Mouse (Mus musculus) ovary, postnatal 36 days (tissue): ENCODE measurements at regions not wholly inside any gene's neighbourhood (a gene's known extent, or its start where the extent isn't known, plus 50 kb on each side); places are given as distances from the start of the nearest gene placed in this dataset.

Experiments used
- DNase-seq: peaks from one replicate; pipeline ENCODE4 v3.0.0; 2022; ENCODE audit warnings: low spot score, mixed read lengths

GRCm38 (mm10) chr9:46467671-46468070, 147.9 kb upstream of the 4931429L15Rik start:
- no peak for DNase-seq

- no peak for DNase-seq
Measured at GRCm38 (mm10) chr9:46462681-46463080, 142.9 kb upstream of the 4931429L15Rik start.

DNA sequence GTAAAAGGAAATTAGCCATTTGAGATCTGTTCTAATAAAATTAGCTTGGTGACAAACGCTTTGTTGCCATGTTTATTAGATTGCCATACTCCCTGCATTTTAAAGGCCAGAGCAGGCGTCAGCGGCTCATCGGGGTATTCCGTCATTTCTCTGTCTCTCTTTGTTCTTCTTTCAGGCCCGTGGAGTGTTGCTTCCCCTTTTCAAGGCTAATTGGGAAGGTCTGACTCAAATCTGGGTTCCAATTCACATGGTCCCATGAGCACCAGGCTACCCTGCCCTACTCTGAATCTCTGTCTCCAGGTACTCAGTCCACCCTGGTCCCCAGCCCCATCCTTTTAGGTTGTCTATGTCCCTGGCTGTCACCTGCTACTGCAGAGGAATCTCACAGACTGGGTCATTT, 138.2 kb upstream of the 4931429L15Rik start:
- no peak for DNase-seq

GRCm38 (mm10) chr9:46454807-46455610, 135.2 kb upstream of the 4931429L15Rik start:
- no peak for DNase-seq

DNA sequence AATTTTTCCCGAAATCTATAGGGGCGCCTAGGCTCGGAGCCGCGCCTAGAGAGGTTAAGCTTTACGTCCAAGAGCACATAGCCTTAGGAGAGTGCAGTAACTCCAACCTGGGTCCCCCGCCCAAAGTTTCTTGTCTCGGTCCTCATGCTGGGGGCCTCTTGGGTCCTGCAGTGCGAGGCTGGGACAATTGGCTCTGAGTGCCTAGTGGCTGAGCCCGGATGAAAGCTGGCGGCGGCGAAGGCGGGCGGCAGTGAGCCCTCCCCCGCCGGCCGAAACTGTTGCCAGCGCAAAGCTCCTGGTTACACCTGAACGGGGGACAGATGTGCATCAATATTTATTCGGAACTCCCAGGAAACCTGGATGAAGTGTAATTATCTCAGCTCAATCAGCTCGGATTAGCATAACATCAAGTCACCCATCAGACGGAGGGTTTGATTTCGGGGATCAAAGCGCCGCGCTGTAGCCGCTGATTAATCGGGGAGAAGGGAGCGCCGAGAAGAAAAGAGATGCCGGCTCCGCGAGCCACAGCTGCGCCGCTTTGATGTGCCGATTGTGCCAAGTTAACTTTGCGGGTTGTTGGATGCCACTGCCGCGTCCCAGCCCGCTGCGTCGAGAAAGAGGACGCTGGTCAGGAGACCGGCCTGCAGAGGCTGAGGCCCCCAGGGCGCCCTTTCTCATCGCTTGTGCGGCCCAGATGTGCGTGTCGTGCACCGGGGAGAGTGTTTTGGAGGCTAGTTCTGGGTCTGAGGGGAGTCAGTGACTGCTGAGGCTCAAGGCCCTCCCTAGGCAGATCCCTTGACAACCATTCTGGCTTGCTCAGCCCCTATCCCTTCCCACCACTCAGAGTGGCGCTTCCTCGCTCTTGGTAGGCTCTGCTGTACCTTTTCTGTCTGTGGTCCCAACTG, 123.7 kb upstream of the 4931429L15Rik start:
- no peak for DNase-seq

DNA sequence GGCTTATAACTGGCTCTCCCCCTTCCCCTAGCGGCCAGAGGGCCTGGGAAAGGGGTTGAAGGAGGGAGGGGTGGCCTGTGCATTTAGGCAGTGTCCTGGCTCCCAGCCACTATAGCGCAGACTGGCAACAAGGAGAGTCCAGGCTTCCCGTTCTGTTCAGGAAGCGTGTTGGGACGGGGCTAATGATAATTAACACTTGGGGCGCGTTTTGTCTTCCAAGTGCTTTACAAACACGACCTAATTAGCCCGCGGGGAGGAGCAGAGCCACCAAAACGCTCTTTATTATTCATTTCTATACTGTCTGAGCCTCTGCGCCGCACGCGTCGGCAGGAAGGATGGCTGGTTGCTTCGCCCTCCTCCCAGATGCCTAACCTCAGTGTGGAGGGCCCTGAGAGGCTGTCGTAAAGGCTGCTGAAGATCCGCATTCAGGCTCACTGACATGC, 123.0 kb upstream of the 4931429L15Rik start:
- no peak for DNase-seq

- DNase-seq: no peak
Measured at GRCm38 (mm10) chr9:46440226-46440625, 120.4 kb upstream of the 4931429L15Rik start.

DNA sequence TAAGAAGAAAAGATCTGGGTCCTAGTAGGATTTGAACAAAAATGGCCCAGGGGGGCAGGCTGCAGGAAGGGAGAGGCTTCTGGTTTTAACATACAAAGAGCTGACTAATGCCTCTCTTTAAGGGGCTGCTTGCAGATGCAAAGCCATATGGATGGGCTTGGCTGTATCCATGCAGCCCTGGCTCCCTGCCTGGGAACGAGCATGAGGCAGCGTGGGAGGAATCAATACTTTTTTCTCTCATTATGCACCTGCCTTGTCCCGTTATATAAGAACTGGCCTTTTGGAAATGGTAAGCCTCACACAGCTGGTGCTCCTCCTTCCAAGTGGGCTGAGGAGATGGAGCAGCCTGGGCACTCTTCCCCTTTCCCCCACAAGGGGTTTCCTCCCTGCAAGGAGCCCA, 114.9 kb upstream of the 4931429L15Rik start:
- no peak for DNase-seq

DNA sequence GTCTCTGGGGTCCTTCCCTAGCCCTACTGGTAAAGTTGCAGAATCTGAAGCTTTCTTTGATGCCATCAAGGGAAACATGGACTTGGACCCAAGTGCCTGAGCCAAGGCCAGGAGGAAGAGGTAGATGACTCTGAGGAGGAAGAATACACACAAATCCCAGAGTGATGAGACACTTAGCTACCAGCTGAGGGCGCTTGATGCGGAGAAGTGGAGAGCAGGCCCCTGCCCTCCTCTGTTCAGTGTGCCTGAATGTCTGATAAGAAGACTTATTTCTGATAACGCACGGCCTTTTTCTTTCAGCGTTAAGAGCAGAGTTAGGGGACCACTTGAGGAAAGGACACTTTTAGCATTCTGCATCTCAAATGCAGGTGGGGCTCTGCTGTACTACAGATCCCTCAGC, 113.9 kb upstream of the 4931429L15Rik start:
- DNase-seq: no peak

GRCm38 (mm10) chr9:46431053-46431452, 111.3 kb upstream of the 4931429L15Rik start:
- no peak for DNase-seq

- no peak for DNase-seq
Measured at GRCm38 (mm10) chr9:46423184-46423967, 103.6 kb upstream of the 4931429L15Rik start.

DNA sequence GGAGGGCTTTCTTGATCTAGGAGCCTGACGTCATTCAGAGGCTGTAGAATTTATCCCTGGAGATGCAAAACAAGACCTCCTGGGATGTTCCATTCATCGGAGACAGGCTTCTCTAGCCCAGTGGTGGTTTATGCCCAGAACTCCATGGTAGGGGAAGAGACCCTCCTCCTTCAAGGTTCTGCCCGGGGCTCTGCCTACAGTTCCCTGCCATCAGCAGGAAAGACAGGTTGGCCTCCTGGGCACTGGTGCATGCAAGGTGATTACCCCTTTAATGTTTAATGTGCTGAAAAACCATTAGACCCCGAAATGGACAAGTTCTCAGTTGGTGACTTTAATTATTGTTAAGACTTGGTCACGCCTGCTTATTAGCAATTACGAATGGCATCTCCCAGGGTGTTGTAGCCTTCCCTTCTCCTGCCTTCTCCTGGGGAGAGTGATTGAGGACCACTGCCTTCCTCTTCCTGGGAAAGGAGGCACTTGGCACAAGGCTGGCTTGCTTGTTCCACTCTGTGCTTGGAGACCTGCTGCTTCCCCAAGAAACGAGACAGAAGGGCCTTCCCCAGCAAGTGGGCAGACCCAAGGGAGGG, 102.0 kb upstream of the 4931429L15Rik start:
- DNase-seq: no peak

GRCm38 (mm10) chr9:46411686-46412085, 91.9 kb upstream of the 4931429L15Rik start:
- no peak for DNase-seq

DNA sequence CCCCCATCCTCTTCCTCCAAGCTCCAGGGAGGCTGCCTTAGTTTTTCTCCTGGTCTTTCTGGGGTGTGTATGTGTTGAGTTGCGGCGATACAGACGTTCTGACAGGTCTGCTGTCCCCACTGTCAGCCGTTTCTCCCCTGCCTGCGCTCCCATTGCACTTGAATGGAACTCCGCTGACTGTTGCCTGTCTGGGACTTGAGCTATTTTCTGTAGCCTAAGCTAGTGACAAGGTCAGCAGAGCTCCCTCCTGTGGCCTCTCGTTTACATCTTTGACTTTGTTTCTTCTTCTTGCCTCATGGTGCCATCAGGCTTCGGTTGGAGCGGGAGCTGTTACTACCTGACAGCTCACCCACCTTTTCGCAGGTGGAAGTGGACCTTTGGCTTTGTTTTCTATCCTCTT, 89.0 kb upstream of the 4931429L15Rik start:
- no peak for DNase-seq

DNA sequence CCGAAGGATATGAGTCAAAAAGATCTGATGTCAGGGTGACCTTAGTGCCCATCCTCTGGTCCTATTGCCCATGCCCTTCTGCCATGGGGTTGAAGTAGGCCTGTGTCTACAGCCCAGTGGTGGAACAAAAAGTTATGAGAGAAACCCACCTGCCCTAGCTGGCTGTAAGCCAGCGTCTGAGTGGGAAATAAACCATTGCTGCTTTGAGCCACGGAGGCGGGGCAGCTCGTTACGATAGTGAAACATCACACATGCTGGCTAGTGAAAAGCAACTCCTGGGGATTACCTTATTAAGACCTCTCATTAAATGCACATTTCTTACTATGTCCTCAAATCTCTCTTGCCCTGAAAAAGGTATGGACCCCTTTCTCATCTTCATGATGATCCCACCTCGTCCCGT, 86.8 kb upstream of the 4931429L15Rik start:
- DNase-seq: no peak

DNA sequence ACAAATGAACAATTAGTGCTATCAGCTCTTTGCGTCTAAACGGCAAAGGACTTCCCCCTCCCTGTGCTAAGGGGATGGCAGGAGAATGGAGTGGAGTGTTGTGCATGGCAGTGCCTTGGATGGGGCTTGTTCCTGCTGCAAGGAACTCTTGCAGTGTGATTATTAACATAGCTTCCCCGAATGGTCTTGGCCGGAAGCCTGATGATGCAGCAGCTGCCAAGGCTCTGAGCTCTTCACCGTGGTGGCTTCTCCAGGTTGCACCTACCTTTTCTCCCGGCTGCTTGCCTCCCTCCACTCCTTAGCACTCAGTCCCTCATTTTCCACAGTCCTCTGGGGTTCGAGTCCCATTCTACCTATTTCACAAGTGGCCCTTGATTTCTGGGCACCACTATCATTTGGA, 76.8 kb upstream of the 4931429L15Rik start:
- DNase-seq: no peak

DNA sequence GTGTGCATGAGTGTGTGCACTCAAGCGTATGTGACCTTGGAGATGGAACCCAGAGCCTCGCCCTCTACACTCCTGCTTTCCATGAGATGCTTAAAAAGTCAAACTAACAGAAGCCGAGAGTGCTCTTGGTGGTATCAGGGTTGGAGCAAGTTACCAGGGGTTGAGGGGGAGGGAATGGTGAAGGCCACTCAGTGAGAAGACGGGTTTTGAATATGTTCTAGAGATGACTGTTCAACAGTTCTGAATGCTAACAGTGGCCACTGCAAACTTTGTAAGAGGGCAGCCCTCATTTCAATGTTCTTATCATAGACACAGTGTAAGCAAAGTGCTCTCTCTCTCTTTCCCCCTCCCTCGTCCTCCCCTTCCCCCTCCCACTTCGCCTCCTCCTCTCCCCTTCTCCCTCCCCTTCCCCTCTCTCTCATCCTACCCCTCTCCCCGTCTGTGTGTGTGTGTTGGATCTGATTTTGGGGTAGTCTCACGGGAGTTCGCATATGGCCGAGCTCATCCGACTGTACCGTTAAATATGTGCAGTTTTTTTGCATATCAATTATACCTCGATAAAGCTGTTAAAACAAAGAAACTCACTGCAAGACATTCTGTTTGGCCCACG, 75.5 kb upstream of the 4931429L15Rik start:
- DNase-seq: no peak

DNA sequence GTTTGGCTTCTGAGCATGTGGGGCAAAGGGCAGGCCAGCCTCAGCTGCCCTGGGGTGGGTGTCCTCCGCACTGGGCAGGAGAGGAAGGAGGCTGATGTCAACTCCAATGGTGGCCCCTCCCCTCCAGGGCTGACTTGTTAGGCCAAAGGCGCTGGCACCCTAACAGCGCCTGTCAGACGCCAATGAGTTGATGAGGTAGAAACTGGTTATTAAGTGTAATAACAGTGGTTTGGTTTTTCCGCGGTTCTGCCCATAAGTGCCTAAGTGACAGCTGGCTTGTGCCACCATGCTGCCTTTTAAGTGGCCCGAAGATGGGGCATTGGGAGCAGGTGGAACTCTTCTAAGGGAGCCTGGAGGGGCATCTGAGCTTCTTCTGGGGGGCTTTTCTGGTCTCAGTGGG, 74.5 kb upstream of the 4931429L15Rik start:
- DNase-seq: no peak

DNA sequence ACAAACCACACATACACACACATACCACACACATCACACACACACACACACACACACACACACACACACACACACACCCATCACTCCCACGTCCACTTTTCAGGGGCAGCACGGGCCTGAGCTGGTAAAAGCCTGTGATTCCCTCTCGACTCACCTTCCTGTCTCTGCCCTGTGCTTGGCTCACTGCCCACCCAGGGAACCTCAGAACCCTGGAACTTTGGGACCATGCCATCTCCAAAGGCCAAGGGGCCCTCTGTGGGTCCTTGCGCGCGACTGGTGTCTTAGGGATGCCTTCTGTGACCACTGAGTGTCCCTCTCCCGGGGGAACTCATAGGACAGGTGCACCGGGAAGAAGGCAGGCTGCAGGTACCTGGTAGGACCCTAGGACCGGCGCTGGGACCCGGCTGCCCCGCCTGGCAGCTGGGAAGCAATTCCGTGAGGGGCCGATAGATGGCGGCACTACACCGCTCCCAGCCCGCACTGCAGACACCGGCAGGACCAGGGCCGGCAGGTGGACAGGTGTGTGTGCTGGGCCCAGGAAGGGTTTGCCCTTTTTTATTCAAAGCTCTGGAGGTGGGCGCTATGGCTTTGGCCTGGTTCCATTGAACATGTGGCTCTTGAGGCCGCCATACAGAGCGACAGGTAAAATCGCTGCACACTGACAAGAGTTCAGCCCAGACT, 73.0 kb upstream of the 4931429L15Rik start:
- peak; percentile 58 for DNase-seq

DNA sequence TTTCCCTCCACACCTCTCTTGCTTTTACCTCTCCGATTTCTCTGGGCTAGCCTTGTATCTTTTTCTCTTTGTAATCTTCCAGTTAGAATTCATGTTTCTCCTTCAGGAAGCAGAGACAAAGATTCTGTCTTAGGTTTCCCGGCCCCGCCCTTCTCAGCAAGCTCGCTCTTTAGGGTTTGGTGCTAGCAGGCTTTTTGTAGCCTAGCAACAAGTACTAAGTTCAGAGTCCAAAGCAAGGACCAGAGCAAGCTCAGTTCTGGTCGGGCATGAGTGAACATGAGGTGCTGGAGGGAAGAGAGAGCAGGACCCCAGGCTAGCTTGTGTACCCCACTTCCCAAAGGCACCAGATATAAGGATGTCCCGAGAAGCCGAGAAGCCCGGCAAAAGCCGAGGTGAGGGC, 70.0 kb upstream of the 4931429L15Rik start:
- DNase-seq: no peak
